ENCODE assay signal across 21 mouse cellular contexts in genomic region chr2:164373187-164373586, GRCm38 (mm10). TPM values are rescaled to one million over a fixed set of nuclear protein-coding genes. Genes with fewer than 3 reads are reported as not detected.
A peak's percentile ranks its signal among the peaks of the same experiment; 100 is the strongest.
DNase-seq lines count a peak whose midpoint lies in the region; ATAC-seq lines count a peak whose summit lies in the region.
"Had no signal": no experiment of that assay in that cellular context is flagged by ENCODE, and none has a peak within 500 bp of the region (broad histone marks: within the 10 kb centered on the region; RNA-seq: fewer than 3 reads in every experiment).

No protein-coding gene starts in this region.

- H3K9ac ChIP-seq in embryonic facial prominence, embryonic 14.5 days (ENCODE audit: low read depth, low read length): no peak overlapping the region
- no peak overlapping the region for H3K9ac ChIP-seq in forebrain, embryonic 11.5 days (ENCODE audit: low read length)
- H3K9ac ChIP-seq: forebrain, postnatal 0 days; hindbrain, embryonic 12.5 days; kidney, embryonic 15.5 days; limb, embryonic 15.5 days; midbrain, embryonic 12.5 days; neural tube, embryonic 13.5 days had no signal

- no peaks in the 10 kb centered on the region for H3K27me3 ChIP-seq in embryonic facial prominence, embryonic 14.5 days (replicated peaks; ENCODE audit: control insufficient read depth, insufficient read depth, low read length)
- no peaks in the 10 kb centered on the region for H3K27me3 ChIP-seq in embryonic facial prominence, embryonic 10.5 days (replicated peaks; ENCODE audit: low read depth, poor library complexity, severe bottlenecking)
- H3K27me3 ChIP-seq in forebrain, embryonic 11.5 days (ENCODE audit: control insufficient read depth, insufficient read depth, low read length): no peaks in the 10 kb centered on the region
- H3K27me3 ChIP-seq: hindbrain, embryonic 12.5 days; kidney, embryonic 15.5 days; limb, embryonic 15.5 days; midbrain, embryonic 12.5 days; neural tube, embryonic 13.5 days had no signal

- H3K4me1 ChIP-seq in embryonic facial prominence, embryonic 14.5 days (ENCODE audit: control insufficient read depth, insufficient read depth, low read length): no peaks in the 10 kb centered on the region
- H3K4me1 ChIP-seq in embryonic facial prominence, embryonic 10.5 days: no peaks in the 10 kb centered on the region
- H3K4me1 ChIP-seq in forebrain, embryonic 11.5 days (replicated peaks; ENCODE audit: control insufficient read depth, insufficient read depth, low read length): no peaks in the 10 kb centered on the region
- H3K4me1 ChIP-seq: hindbrain, embryonic 12.5 days; kidney, embryonic 15.5 days; limb, embryonic 15.5 days; midbrain, embryonic 12.5 days; neural tube, embryonic 13.5 days had no signal

- no peaks in the 10 kb centered on the region for H3K36me3 ChIP-seq in embryonic facial prominence, embryonic 14.5 days (ENCODE audit: control insufficient read depth, insufficient read depth, low read length)
- no peaks in the 10 kb centered on the region for H3K36me3 ChIP-seq in embryonic facial prominence, embryonic 10.5 days (replicated peaks)
- no peaks in the 10 kb centered on the region for H3K36me3 ChIP-seq in forebrain, embryonic 11.5 days (ENCODE audit: control insufficient read depth, insufficient read depth, low read length)
- H3K36me3 ChIP-seq: hindbrain, embryonic 12.5 days; kidney, embryonic 15.5 days; limb, embryonic 15.5 days; midbrain, embryonic 12.5 days; neural tube, embryonic 13.5 days had no signal

- no peak overlapping the region for H3K4me3 ChIP-seq in embryonic facial prominence, embryonic 14.5 days (ENCODE audit: low read depth, low read length)
- no peak overlapping the region for H3K4me3 ChIP-seq in embryonic facial prominence, embryonic 10.5 days
- H3K4me3 ChIP-seq in forebrain, embryonic 11.5 days (ENCODE audit: low read depth, low read length): no peak overlapping the region
- H3K4me3 ChIP-seq: erythroblast, embryonic 14.5 days; hindbrain, embryonic 12.5 days; kidney, embryonic 15.5 days; limb, embryonic 15.5 days; midbrain, embryonic 12.5 days; neural tube, embryonic 13.5 days had no signal

- no peak overlapping the region for H3K4me2 ChIP-seq in embryonic facial prominence, embryonic 14.5 days (ENCODE audit: low read depth, low read length)
- no peak overlapping the region for H3K4me2 ChIP-seq in forebrain, embryonic 11.5 days (ENCODE audit: low read depth, low read length, severe bottlenecking)
- H3K4me2 ChIP-seq: hindbrain, embryonic 12.5 days; kidney, embryonic 15.5 days; limb, embryonic 15.5 days; midbrain, embryonic 12.5 days; neural tube, embryonic 13.5 days had no signal

- ATAC-seq in embryonic facial prominence, embryonic 14.5 days (ENCODE audit: low read depth): no peak
- no peak for ATAC-seq in forebrain, embryonic 11.5 days (replicated peaks; ENCODE audit: low FRiP score)
- ATAC-seq: forebrain, postnatal 0 days had no signal

- 54% methylated on average over 4 of the region's 4 CpGs for WGBS in embryonic facial prominence, embryonic 14.5 days
- 71% methylated on average over 4 of the region's 4 CpGs for WGBS in embryonic facial prominence, embryonic 10.5 days
- WGBS in forebrain, embryonic 11.5 days: 60% methylated on average over 4 of the region's 4 CpGs

- no peaks in the 10 kb centered on the region for H3K9me3 ChIP-seq in embryonic facial prominence, embryonic 14.5 days (ENCODE audit: control insufficient read depth, low read length)
- H3K9me3 ChIP-seq in embryonic facial prominence, embryonic 10.5 days: no peaks in the 10 kb centered on the region
- no peaks in the 10 kb centered on the region for H3K9me3 ChIP-seq in forebrain, embryonic 11.5 days (ENCODE audit: control insufficient read depth, low read length)
- H3K9me3 ChIP-seq: hindbrain, embryonic 12.5 days; kidney, embryonic 15.5 days; limb, embryonic 15.5 days; midbrain, embryonic 12.5 days; neural tube, embryonic 13.5 days had no signal

- no peak overlapping the region for H3K27ac ChIP-seq in embryonic facial prominence, embryonic 14.5 days (replicated peaks; ENCODE audit: low read depth, low read length)
- H3K27ac ChIP-seq in embryonic facial prominence, embryonic 10.5 days (replicated peaks): no peak overlapping the region
- no peak overlapping the region for H3K27ac ChIP-seq in forebrain, embryonic 11.5 days (ENCODE audit: low read depth, low read length)
- H3K27ac ChIP-seq: hindbrain, embryonic 12.5 days; kidney, embryonic 15.5 days; limb, embryonic 15.5 days; midbrain, embryonic 12.5 days; neural tube, embryonic 13.5 days had no signal

- peak; percentile 32 for DNase-seq in embryonic facial prominence, embryonic 14.5 days (ENCODE audit: low spot score)
- DNase-seq in embryonic facial prominence, embryonic 10.5 days (ENCODE audit: low spot score): no peak
- DNase-seq in lung, adult 18-20 months: peak; percentile 36 to 64
- no peak for DNase-seq in lung, postnatal 10 days
- peak; percentile 77 for DNase-seq in NIH3T3 (ENCODE audit: low read depth)
- peak; percentile 55 for DNase-seq in lung, postnatal 25 days (ENCODE audit: low spot score)
- DNase-seq in forebrain, embryonic 11.5 days (ENCODE audit: low spot score): no peak
- DNase-seq in kidney, postnatal 36 days: no peak
- DNase-seq: B cell, adult 2 months; cerebellum, postnatal 25 days; forebrain, postnatal 0 days; thymus, adult 18-20 months had no signal

RNA-seq across cellular contexts. Expression of gene Slpi, which starts 15.7 kb away (rescaled TPM):
- 1.3 and 2.1 TPM in 2 replicates for polyA plus RNA-seq in embryonic facial prominence, embryonic 14.5 days (2014; fragmentation: Nextera tagmentation; extraction: Ambion mirVana)
- 0.46 TPM in 1 of 2 replicates, not detected in the other for polyA plus RNA-seq in embryonic facial prominence, embryonic 10.5 days (2016; fragmentation: Nextera tagmentation; extraction: Ambion mirVana)
- 0.31 and 0.32 TPM in 2 replicates for polyA plus RNA-seq in forebrain, embryonic 11.5 days (2014; fragmentation: Nextera tagmentation; extraction: Ambion mirVana)
- polyA plus RNA-seq: erythroblast, embryonic 14.5 days; midbrain, embryonic 12.5 days had no signal

RNA-seq across cellular contexts. Expression of gene Rbpjl, which starts 29.8 kb away (rescaled TPM):
- 0.42 and 0.52 TPM in 2 replicates for polyA plus RNA-seq in embryonic facial prominence, embryonic 14.5 days (2014; fragmentation: Nextera tagmentation; extraction: Ambion mirVana)
- polyA plus RNA-seq in embryonic facial prominence, embryonic 10.5 days (2016; fragmentation: Nextera tagmentation; extraction: Ambion mirVana): not detected in 2 replicates
- not detected in 2 replicates for polyA plus RNA-seq in forebrain, embryonic 11.5 days (2014; fragmentation: Nextera tagmentation; extraction: Ambion mirVana)
- polyA plus RNA-seq: erythroblast, embryonic 14.5 days had no signal

RNA-seq across cellular contexts. Expression of gene Matn4, which starts 31.8 kb away (rescaled TPM):
- 15.6 and 20.6 TPM in 2 replicates for polyA plus RNA-seq in embryonic facial prominence, embryonic 14.5 days (2014; fragmentation: Nextera tagmentation; extraction: Ambion mirVana)
- polyA plus RNA-seq in embryonic facial prominence, embryonic 10.5 days (2016; fragmentation: Nextera tagmentation; extraction: Ambion mirVana): 0.23 and 0.85 TPM in 2 replicates
- not detected in 2 replicates for polyA plus RNA-seq in forebrain, embryonic 11.5 days (2014; fragmentation: Nextera tagmentation; extraction: Ambion mirVana)
- polyA plus RNA-seq: erythroblast, embryonic 14.5 days had no signal

RNA-seq across cellular contexts. Expression of gene Svs5, which starts 40.6 kb away (rescaled TPM):
- polyA plus RNA-seq in embryonic facial prominence, embryonic 14.5 days (2014; fragmentation: Nextera tagmentation; extraction: Ambion mirVana): not detected in 2 replicates
- not detected in 2 replicates for polyA plus RNA-seq in embryonic facial prominence, embryonic 10.5 days (2016; fragmentation: Nextera tagmentation; extraction: Ambion mirVana)
- not detected in 2 replicates for polyA plus RNA-seq in forebrain, embryonic 11.5 days (2014; fragmentation: Nextera tagmentation; extraction: Ambion mirVana)
- polyA plus RNA-seq: erythroblast, embryonic 14.5 days; forebrain, postnatal 0 days; heart, postnatal 0 days; hindbrain, embryonic 12.5 days; intestine, embryonic 14.5 days; kidney, embryonic 15.5 days; limb, embryonic 15.5 days; lung, embryonic 16.5 days; midbrain, embryonic 12.5 days; neural tube, embryonic 13.5 days had no signal

RNA-seq across cellular contexts. Expression of gene Svs6, which starts 56.6 kb away (rescaled TPM):
- not detected in 2 replicates for polyA plus RNA-seq in embryonic facial prominence, embryonic 14.5 days (2014; fragmentation: Nextera tagmentation; extraction: Ambion mirVana)
- polyA plus RNA-seq in embryonic facial prominence, embryonic 10.5 days (2016; fragmentation: Nextera tagmentation; extraction: Ambion mirVana): not detected in 2 replicates
- polyA plus RNA-seq in forebrain, embryonic 11.5 days (2014; fragmentation: Nextera tagmentation; extraction: Ambion mirVana): not detected in 2 replicates
- polyA plus RNA-seq: erythroblast, embryonic 14.5 days; forebrain, postnatal 0 days; heart, postnatal 0 days; hindbrain, embryonic 12.5 days; intestine, embryonic 14.5 days; kidney, embryonic 15.5 days; limb, embryonic 15.5 days; lung, embryonic 16.5 days; midbrain, embryonic 12.5 days; neural tube, embryonic 13.5 days had no signal

Comparison
In these comparisons a context has a peak if more than half of its experiments do, and no peak if none do; other contexts are left out.
1. DNase-seq: peak in embryonic facial prominence, embryonic 14.5 days (single experiment), lung, adult 18-20 months (2 of 2), NIH3T3 (single experiment) and lung, postnatal 25 days (single experiment); none in embryonic facial prominence, embryonic 10.5 days (single experiment), lung, postnatal 10 days (single experiment), forebrain, embryonic 11.5 days (single experiment) and kidney, postnatal 36 days (0 of 2).